Mouse (Mus musculus): ENCODE results near the gene Slc51a.

- TF ChIP-seq POLR2A (IDR thresholded peaks at IDR 0.05; ENCODE audit: insufficient read depth, low read length) (no peak), EP300 (IDR thresholded peaks at IDR 0.05; ENCODE audit: insufficient read depth, low read depth, low read length) (no peak), CTCF (IDR thresholded peaks at IDR 0.05; ENCODE audit: low read depth, low read length) (no peak)
Measured at GRCm38 (mm10) chr16:32498996-32499395, 11.3 kb upstream of the Slc51a start.

All from ES-Bruce4 (cell line).